Mouse (Mus musculus) spleen, postnatal 10 days (tissue): ENCODE measurements around the gene Dap3.
"Not testable (repeated sequence)": the region's sequence is repeated elsewhere in the genome, so short reads cannot be mapped to it uniquely, and the experiment has no call there.

Experiments
- DNase-seq, 2 experiments: peaks; one replicate each; pipeline ENCODE4 v3.0.0; 2021 to 2022; ENCODE audit warnings: low spot score in 2 of 2

Dap3 gene

GRCm38 (mm10) chr3:88913511-88914383, 37.2 kb downstream of the Dap3 start, which contains the start of gene Msto1:
Gene Msto1, minus strand, starts transcription at chr3:88913999.
- peak; percentile 85 to 95 for DNase-seq

GRCm38 (mm10) chr3:88912585-88912984, 38.4 kb downstream of the Dap3 start:
- DNase-seq: no peak

GRCm38 (mm10) chr3:88906393-88907159, 44.4 kb downstream of the Dap3 start:
- no peak for DNase-seq

GRCm38 (mm10) chr3:88905741-88906140, 45.2 kb downstream of the Dap3 start:
- no peak for DNase-seq

- DNase-seq: no peak
Measured at GRCm38 (mm10) chr3:88905209-88905608, 45.8 kb downstream of the Dap3 start.

- no peak for DNase-seq
Measured at GRCm38 (mm10) chr3:88904803-88905202, 46.2 kb downstream of the Dap3 start.

GRCm38 (mm10) chr3:88893011-88893410, 58.0 kb downstream of the Dap3 start:
- DNase-seq: not testable (repeated sequence)

GRCm38 (mm10) chr3:88882536-88882935, 68.4 kb downstream of the Dap3 start:
- not testable (repeated sequence) for DNase-seq
